Mouse (Mus musculus) hindbrain, embryonic 10.5 days (tissue): ENCODE results near the gene Atp8a2. TPM values are rescaled to one million over a fixed set of nuclear protein-coding genes. Genes with fewer than 3 reads are reported as not detected.
A peak's percentile ranks its signal among the peaks of the same experiment; 100 is the strongest.

Experiments used
- DNase-seq: peaks from one replicate; pipeline ENCODE4 v3.0.0-alpha.2; 2017; ENCODE audit warnings: low spot score
- H3K27ac ChIP-seq: fragments of 300-500 bp; sonication (generic); 2 replicates; pipeline ENCODE4 v1.5.1; 2016; ENCODE audit warnings: mild to moderate bottlenecking, moderate library complexity
- H3K27me3 ChIP-seq: fragments of 300-500 bp; sonication (generic); 2 replicates; pipeline ENCODE4 v1.6.1; 2016; ENCODE audit warnings: mild to moderate bottlenecking; ENCODE audit not compliant: poor library complexity, insufficient read depth, severe bottlenecking
- H3K36me3 ChIP-seq: fragments of 300-500 bp; sonication (generic); 2 replicates; pipeline ENCODE4 v1.6.1; 2016; ENCODE audit warnings: mild to moderate bottlenecking, moderate library complexity
- H3K4me1 ChIP-seq: fragments of 300-500 bp; sonication (generic); replicated peaks from 2 replicates; pipeline ENCODE4 v1.6.1; 2016; ENCODE audit warnings: mild to moderate bottlenecking
- H3K4me3 ChIP-seq: fragments of 300-500 bp; sonication (generic); 2 replicates; pipeline ENCODE4 v1.5.1; 2016; ENCODE audit warnings: mild to moderate bottlenecking, moderate library complexity
- H3K9me3 ChIP-seq: fragments of 300-500 bp; sonication (generic); 2 replicates; pipeline ENCODE4 v1.6.1; 2016; ENCODE audit warnings: mild to moderate bottlenecking, moderate library complexity
- WGBS: fragments of 180-500 bp; shearing (Covaris S2); methylation state at CpG from one replicate; pipeline ENCODE4 v1.1.7; 2016; 5-methylcytosine and 5-hydroxymethylcytosine counted together
- polyA plus RNA-seq: library from polyadenylated mRNA; unstranded; fragments of >200 nt; fragmentation: Nextera tagmentation; extraction: Ambion mirVana; gene quantifications from 2 replicates; pipeline ENCODE4 v1.2.1, GENCODE M21; 2016

Atp8a2 gene
- polyA plus RNA-seq, 1 experiment from 2014 or later = 8.0 TPM

- WGBS = 72% methylated on average over 12 of the region's 12 CpGs
- no peaks in the 10 kb centered on the region for H3K36me3 ChIP-seq
- no peak overlapping the region for H3K27ac ChIP-seq
- DNase-seq = no peak
- H3K4me3 ChIP-seq = no peak overlapping the region
- peaks cover 42% of the 10 kb centered on the region for H3K27me3 ChIP-seq
- H3K9me3 ChIP-seq = no peaks in the 10 kb centered on the region
- H3K4me1 ChIP-seq = peaks cover 36% of the 10 kb centered on the region
Observed at GRCm38 (mm10) chr14:59643582-59643981, 553.4 kb downstream of the Atp8a2 start.

- Histone ChIP-seq H3K4me1 (peaks cover 28% of the 10 kb centered on the region), H3K4me3 (no peak overlapping the region), H3K27ac (no peak overlapping the region), H3K36me3 (no peaks in the 10 kb centered on the region), H3K27me3 (peaks cover 42% of the 10 kb centered on the region), H3K9me3 (no peaks in the 10 kb centered on the region)
- DNase-seq = peak; percentile 59
- 43% methylated on average over 5 of the region's 5 CpGs for WGBS
Observed at GRCm38 (mm10) chr14:59641856-59642255, 555.1 kb downstream of the Atp8a2 start.

DNA sequence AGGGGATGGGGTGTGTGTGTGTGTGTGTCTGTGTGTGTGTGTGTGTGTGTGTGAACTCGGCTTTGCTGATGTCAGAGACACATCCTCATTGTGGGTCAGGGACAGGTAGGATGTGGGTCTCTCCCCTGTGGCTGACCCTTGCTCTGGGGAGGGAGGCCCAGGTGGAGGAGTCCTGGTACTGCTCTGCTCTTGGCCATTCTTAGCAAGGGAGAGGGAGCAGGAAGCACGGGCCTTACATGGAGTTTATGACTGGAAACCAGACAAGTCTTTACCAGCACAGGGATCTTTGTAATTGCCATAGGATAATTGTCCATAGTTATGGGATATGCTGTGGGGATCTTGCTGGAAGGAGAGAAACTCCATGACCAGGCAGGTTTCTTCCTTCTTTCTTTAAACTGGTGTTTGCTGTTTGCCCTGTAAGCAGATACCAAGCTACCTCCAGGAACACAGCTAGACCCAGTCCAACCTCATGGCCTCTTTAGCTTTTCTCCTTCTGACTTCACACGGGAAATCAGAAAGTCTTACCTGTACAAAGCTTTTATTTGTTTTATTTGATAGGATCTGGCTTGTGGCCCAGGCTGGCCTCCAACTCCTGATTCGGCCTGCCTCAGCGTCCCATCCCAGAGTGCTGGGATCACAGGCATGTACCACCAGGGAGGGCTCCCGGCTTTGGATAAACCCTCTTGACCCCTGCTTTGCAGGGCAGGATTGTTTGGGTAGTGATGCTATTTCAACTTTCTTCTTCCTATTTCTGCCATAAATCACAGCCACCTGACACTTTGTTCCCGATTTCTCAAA is 557.9 kb downstream of the Atp8a2 start:
- Histone ChIP-seq H3K27ac (peak overlapping the region; percentile 40; the same call in 1 of the 2 replicates), H3K36me3 (no peaks in the 10 kb centered on the region), H3K27me3 (peaks cover 24% of the 10 kb centered on the region), H3K9me3 (no peaks in the 10 kb centered on the region), H3K4me1 (peaks cover 26% of the 10 kb centered on the region), H3K4me3 (no peak overlapping the region)
- no peak for DNase-seq
- WGBS = 65% methylated on average over 7 of the region's 7 CpGs

- no peak overlapping the region for H3K4me3 ChIP-seq
- H3K27me3 ChIP-seq = peaks cover 23% of the 10 kb centered on the region
- H3K9me3 ChIP-seq = no peaks in the 10 kb centered on the region
- peaks cover 9% of the 10 kb centered on the region for H3K36me3 ChIP-seq
- DNase-seq = no peak
- 0 out of 2 replicates have a peak, but pooled peaks cover 3% of the 10 kb centered on the region for H3K4me1 ChIP-seq
- H3K27ac ChIP-seq = no peak overlapping the region
- WGBS = 79% methylated on average over 9 of the region's 9 CpGs
Observed at GRCm38 (mm10) chr14:59633988-59634387, 563.0 kb downstream of the Atp8a2 start.

DNA sequence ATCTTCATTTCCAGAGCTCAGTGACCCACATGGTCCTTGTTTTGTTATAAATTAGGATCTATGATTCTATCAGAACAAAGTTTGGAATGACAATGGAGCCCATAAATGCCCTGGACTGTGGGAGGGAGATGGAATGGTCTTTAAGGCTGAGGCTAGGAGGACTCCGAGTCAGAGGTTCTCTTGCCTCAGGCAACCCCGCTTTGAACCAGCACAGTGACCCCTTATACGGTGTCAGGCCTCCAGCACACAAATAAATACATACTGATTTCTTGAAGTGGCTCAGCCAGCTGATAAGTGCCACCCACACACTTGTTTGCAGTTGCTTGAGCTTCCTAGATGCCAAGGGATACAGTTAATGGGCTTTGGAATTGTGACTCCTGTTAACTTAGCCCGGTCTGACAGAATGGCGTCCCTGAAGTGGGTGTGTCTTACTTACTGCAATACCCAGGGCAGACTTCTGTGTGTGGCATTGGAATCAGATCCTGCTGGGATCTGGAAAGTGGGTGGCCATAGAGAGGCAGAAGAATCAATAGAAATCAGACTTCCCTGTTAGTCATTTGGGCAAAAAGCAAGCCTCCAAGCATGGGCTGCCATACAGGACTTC is 563.6 kb downstream of the Atp8a2 start:
- Histone ChIP-seq H3K9me3 (no peaks in the 10 kb centered on the region), H3K4me3 (no peak overlapping the region), H3K27ac (no peak overlapping the region), H3K4me1 (0 out of 2 replicates have a peak, but pooled peaks cover 3% of the 10 kb centered on the region), H3K27me3 (peaks cover 18% of the 10 kb centered on the region), H3K36me3 (peaks cover 9% of the 10 kb centered on the region)
- DNase-seq = no peak
- WGBS = 87% methylated on average over 5 of the region's 5 CpGs

- Histone ChIP-seq H3K9me3 (no peaks in the 10 kb centered on the region), H3K4me3 (no peak overlapping the region), H3K27ac (no peak overlapping the region), H3K27me3 (peaks cover 30% of the 10 kb centered on the region), H3K4me1 (peaks cover 14% of the 10 kb centered on the region), H3K36me3 (peaks cover 9% of the 10 kb centered on the region)
- 92% methylated on average over 6 of the region's 6 CpGs for WGBS
- DNase-seq = no peak
Observed at GRCm38 (mm10) chr14:59632067-59632466, 564.9 kb downstream of the Atp8a2 start.

DNA sequence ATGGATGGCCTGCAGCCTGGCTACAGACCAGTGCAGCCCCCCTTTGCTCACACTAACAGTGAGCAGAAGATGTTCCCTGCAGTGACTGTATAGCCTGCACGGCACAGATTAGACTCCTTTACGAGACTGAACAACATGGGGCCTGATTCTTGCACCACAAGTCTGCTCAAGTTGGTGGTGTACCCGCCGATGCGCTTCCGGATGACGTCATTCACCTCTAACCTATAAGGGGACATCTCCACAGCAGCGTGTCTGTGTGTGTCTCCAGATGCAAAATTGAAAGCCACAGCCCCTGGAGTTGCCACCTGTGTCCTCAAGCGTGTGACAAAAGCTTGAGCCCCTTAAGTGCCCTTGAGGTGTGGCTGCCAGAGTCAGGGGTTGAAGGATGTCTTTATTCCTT is 566.9 kb downstream of the Atp8a2 start:
- H3K27ac ChIP-seq = no peak overlapping the region
- WGBS = 90% methylated on average over 9 of the region's 9 CpGs
- DNase-seq = no peak

GRCm38 (mm10) chr14:59629308-59629707 is 567.7 kb downstream of the Atp8a2 start:
- H3K27me3 ChIP-seq = peaks cover 57% of the 10 kb centered on the region
- no peak overlapping the region for H3K4me3 ChIP-seq
- 93% methylated on average over 15 of the region's 15 CpGs for WGBS
- H3K4me1 ChIP-seq = peaks cover 42% of the 10 kb centered on the region
- no peak overlapping the region for H3K27ac ChIP-seq
- peaks cover 9% of the 10 kb centered on the region for H3K36me3 ChIP-seq
- DNase-seq = no peak
- no peaks in the 10 kb centered on the region for H3K9me3 ChIP-seq

More for the DNA sequence above, 566.9 kb downstream of the Atp8a2 start:
- peaks cover 34% of the 10 kb centered on the region for H3K4me1 ChIP-seq
- no peaks in the 10 kb centered on the region for H3K9me3 ChIP-seq
- peaks cover 9% of the 10 kb centered on the region for H3K36me3 ChIP-seq
- H3K27me3 ChIP-seq = peaks cover 50% of the 10 kb centered on the region
- no peak overlapping the region for H3K4me3 ChIP-seq

- Histone ChIP-seq H3K27ac (no peak overlapping the region), H3K9me3 (no peaks in the 10 kb centered on the region), H3K4me1 (peaks cover 42% of the 10 kb centered on the region), H3K4me3 (peak overlapping the region; percentile 72), H3K27me3 (peaks cover 63% of the 10 kb centered on the region), H3K36me3 (peaks cover 9% of the 10 kb centered on the region)
- DNase-seq = peak; percentile 38
- WGBS = 50% methylated on average over 7 of the region's 7 CpGs
Observed at GRCm38 (mm10) chr14:59627823-59628222, 569.2 kb downstream of the Atp8a2 start.

DNA sequence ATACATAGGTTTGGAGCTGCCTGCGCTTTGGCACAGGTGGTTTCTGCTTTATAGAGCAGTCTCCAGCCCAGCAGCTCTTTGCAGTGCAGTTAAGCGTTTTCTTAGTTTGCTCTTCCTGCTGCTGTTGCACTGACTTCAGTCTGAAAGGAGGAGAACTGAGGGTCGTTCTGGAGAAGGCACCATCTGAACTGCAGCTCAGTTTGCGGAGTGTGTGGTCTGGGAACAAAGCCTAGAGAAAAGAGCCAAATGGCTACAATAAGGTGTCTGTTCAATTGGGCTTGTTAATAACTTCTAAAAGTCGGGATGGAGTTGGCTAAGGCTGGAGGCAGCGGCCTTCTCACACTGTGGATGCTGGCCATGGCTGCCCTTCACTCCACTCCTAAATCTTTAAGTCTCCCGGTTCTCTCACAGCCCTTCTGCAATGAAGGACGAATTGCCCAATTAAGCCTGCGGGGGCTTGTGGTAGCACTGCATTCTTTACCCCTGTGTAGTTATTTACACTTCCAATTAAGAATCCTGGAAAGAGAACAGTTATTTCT is 569.8 kb downstream of the Atp8a2 start:
- peak overlapping the region; percentile 72 for H3K4me3 ChIP-seq
- DNase-seq = no peak
- H3K36me3 ChIP-seq = peaks cover 9% of the 10 kb centered on the region
- no peaks in the 10 kb centered on the region for H3K9me3 ChIP-seq
- 40% methylated on average over 9 of the region's 9 CpGs for WGBS
- 0 out of 2 replicates have a peak overlapping the region, but pooled peaks have one; percentile 24 for H3K27ac ChIP-seq
- peaks cover 69% of the 10 kb centered on the region for H3K27me3 ChIP-seq
- peaks cover 42% of the 10 kb centered on the region for H3K4me1 ChIP-seq

- WGBS = 34% methylated on average over 8 of the region's 8 CpGs
Observed at GRCm38 (mm10) chr14:59626711-59627110, 570.3 kb downstream of the Atp8a2 start.

GRCm38 (mm10) chr14:59625806-59626364 is 571.1 kb downstream of the Atp8a2 start:
- Histone ChIP-seq H3K4me3 (peak overlapping the region; percentile 72), H3K36me3 (peaks cover 9% of the 10 kb centered on the region), H3K27me3 (peaks cover 78% of the 10 kb centered on the region), H3K9me3 (no peaks in the 10 kb centered on the region), H3K4me1 (peaks cover 42% of the 10 kb centered on the region), H3K27ac (peak overlapping the region; percentile 87)
- WGBS = under 1% methylated on average over 51 of the region's 51 CpGs
- peak; percentile 77 for DNase-seq

More at GRCm38 (mm10) chr14:59626711-59627110, 570.3 kb downstream of the Atp8a2 start:
- DNase-seq = no peak
- peaks cover 74% of the 10 kb centered on the region for H3K27me3 ChIP-seq
- H3K4me3 ChIP-seq = peak overlapping the region; percentile 72
- peak overlapping the region; percentile 87; the same call in 1 of the 2 replicates for H3K27ac ChIP-seq
- no peaks in the 10 kb centered on the region for H3K9me3 ChIP-seq
- H3K4me1 ChIP-seq = peaks cover 42% of the 10 kb centered on the region
- H3K36me3 ChIP-seq = peaks cover 9% of the 10 kb centered on the region
